Mouse (Mus musculus) forebrain, embryonic 15.5 days (tissue): ENCODE measurements around the gene Slc13a5. TPM values are rescaled to one million over a fixed set of nuclear protein-coding genes. Genes with fewer than 3 reads are reported as not detected.

ENCODE experiments used
- ATAC-seq: fragments of 200-750 bp; cut with Nextera tagmentation; replicated peaks from 2 replicates; pipeline ENCODE4 v1.8.0; 2017; ENCODE audit warnings: mild to moderate bottlenecking, moderate TSS enrichment, moderate library complexity
- H3K27ac ChIP-seq: fragments of 300-500 bp; sonication (generic); replicated peaks from 2 replicates; pipeline ENCODE4 v1.5.1; 2015; ENCODE audit warnings: mild to moderate bottlenecking, inconsistent platforms
- H3K27me3 ChIP-seq: fragments of 300-500 bp; sonication (generic); 2 replicates; pipeline ENCODE4 v1.6.1; 2015; ENCODE audit warnings: inconsistent platforms
- H3K36me3 ChIP-seq: fragments of 300-500 bp; sonication (generic); 2 replicates; pipeline ENCODE4 v1.6.1; 2015; ENCODE audit warnings: mild to moderate bottlenecking, inconsistent platforms
- H3K4me1 ChIP-seq: fragments of 300-500 bp; sonication (generic); 2 replicates; pipeline ENCODE4 v1.6.1; 2015; ENCODE audit warnings: inconsistent platforms
- H3K4me2 ChIP-seq: fragments of 300-500 bp; sonication (generic); replicated peaks from 2 replicates; pipeline ENCODE4 v1.6.1; 2015; ENCODE audit warnings: mild to moderate bottlenecking, inconsistent platforms
- H3K4me3 ChIP-seq: fragments of 300-500 bp; sonication (generic); 2 replicates; pipeline ENCODE4 v1.5.1; 2015; ENCODE audit warnings: mild to moderate bottlenecking, inconsistent platforms
- H3K9ac ChIP-seq: fragments of 300-500 bp; sonication (generic); replicated peaks from 2 replicates; pipeline ENCODE4 v1.6.1; 2015; ENCODE audit warnings: mild to moderate bottlenecking, inconsistent platforms
- H3K9me3 ChIP-seq: fragments of 300-500 bp; sonication (generic); 2 replicates; pipeline ENCODE4 v1.6.1; 2016; ENCODE audit warnings: inconsistent platforms
- WGBS: fragments of 180-500 bp; shearing (Covaris S2); methylation state at CpG from one replicate; pipeline ENCODE4 v1.1.7; 2015; ENCODE audit warnings: mixed read lengths; 5-methylcytosine and 5-hydroxymethylcytosine counted together
- polyA plus RNA-seq: library from polyadenylated mRNA; unstranded; fragments of >200 nt; fragmentation: Nextera tagmentation; extraction: Ambion mirVana; gene quantifications from 2 replicates; pipeline ENCODE4 v1.2.1, GENCODE M21; 2015

Gene Slc13a5
- 0.20 and 0.65 TPM in 2 replicates for polyA plus RNA-seq

GRCm38 (mm10) chr11:72266960-72267560 lies at the start of gene Slc13a5:
Gene Slc13a5 (minus strand): TSS chr11:72267222.
- Histone ChIP-seq H3K4me2 (peak within 1 kb of the TSS; percentile 82), H3K27me3 (peaks cover 25% of the 10 kb centered on the region)
- peak; percentile 26; the same call in 1 of the 2 replicates for ATAC-seq

GRCm38 (mm10) chr11:72314151-72314895 lies 47.3 kb upstream of the Slc13a5 start, which contains the start of gene Fbxo39:
Gene Fbxo39 (plus strand): TSS chr11:72314444.
- no peaks in the 10 kb centered on the region for H3K36me3 ChIP-seq
- H3K4me2 ChIP-seq, result peak within 1 kb of the TSS; percentile 45
- no peaks in the 10 kb centered on the region for H3K9me3 ChIP-seq
- H3K27ac ChIP-seq, result no peak within 1 kb of the TSS
- peaks cover 16% of the 10 kb centered on the region for H3K27me3 ChIP-seq
- H3K9ac ChIP-seq, result 0 out of 2 replicates have a peak within 1 kb of the TSS, but pooled peaks have one; percentile 14
- peak within 1 kb of the TSS; percentile 32 for H3K4me3 ChIP-seq
- ATAC-seq, result no peak
- peaks cover 3% of the 10 kb centered on the region; the same call in 1 of the 2 replicates for H3K4me1 ChIP-seq
- WGBS, result 11% methylated on average over 42 of the region's 42 CpGs

More at GRCm38 (mm10) chr11:72266960-72267560, at the start of gene Slc13a5:
- peak within 1 kb of the TSS; percentile 45 for H3K4me3 ChIP-seq
- H3K27ac ChIP-seq, result no peak within 1 kb of the TSS
- peak within 1 kb of the TSS; percentile 45 for H3K9ac ChIP-seq
- H3K36me3 ChIP-seq, result no peaks in the 10 kb centered on the region
- H3K9me3 ChIP-seq, result no peaks in the 10 kb centered on the region
- H3K4me1 ChIP-seq, result peaks cover 18% of the 10 kb centered on the region
- 1% methylated on average over 36 of the region's 36 CpGs for WGBS

- Histone ChIP-seq H3K36me3 (no peaks in the 10 kb centered on the region), H3K27ac (no peak overlapping the region), H3K27me3 (peaks cover 16% of the 10 kb centered on the region), H3K4me1 (peaks cover 3% of the 10 kb centered on the region; the same call in 1 of the 2 replicates), H3K9me3 (no peaks in the 10 kb centered on the region), H3K4me3 (no peak overlapping the region), H3K9ac (no peak overlapping the region), H3K4me2 (no peak overlapping the region)
- no peak for ATAC-seq
- WGBS, result 82% methylated on average over 10 of the region's 10 CpGs
These were observed 44.5 kb upstream of the Slc13a5 start for GRCm38 (mm10) chr11:72311355-72312001.

GRCm38 (mm10) chr11:72310491-72310890 lies 43.5 kb upstream of the Slc13a5 start:
- no peak for ATAC-seq
- Histone ChIP-seq H3K27me3 (peaks cover 16% of the 10 kb centered on the region), H3K9me3 (no peaks in the 10 kb centered on the region), H3K4me1 (peaks cover 3% of the 10 kb centered on the region; the same call in 1 of the 2 replicates), H3K9ac (no peak overlapping the region), H3K27ac (no peak overlapping the region), H3K4me2 (no peak overlapping the region), H3K36me3 (no peaks in the 10 kb centered on the region), H3K4me3 (no peak overlapping the region)
- 87% methylated on average over 4 of the region's 4 CpGs for WGBS

GRCm38 (mm10) chr11:72308982-72309381 lies 42.0 kb upstream of the Slc13a5 start:
- no peaks in the 10 kb centered on the region for H3K9me3 ChIP-seq
- peaks cover 5% of the 10 kb centered on the region for H3K27me3 ChIP-seq
- ATAC-seq, result no peak
- no peak overlapping the region for H3K9ac ChIP-seq
- whole genome bisulfite sequencing, result 63% methylated on average over 2 of the region's 2 CpGs
- H3K36me3 ChIP-seq, result no peaks in the 10 kb centered on the region
- no peaks in the 10 kb centered on the region for H3K4me1 ChIP-seq
- no peak overlapping the region for H3K27ac ChIP-seq
- H3K4me3 ChIP-seq, result no peak overlapping the region
- no peak overlapping the region for H3K4me2 ChIP-seq

GRCm38 (mm10) chr11:72307461-72307860 lies 40.4 kb upstream of the Slc13a5 start:
- Histone ChIP-seq H3K27ac (no peak overlapping the region), H3K9ac (no peak overlapping the region), H3K9me3 (no peaks in the 10 kb centered on the region), H3K36me3 (no peaks in the 10 kb centered on the region), H3K4me1 (no peaks in the 10 kb centered on the region), H3K4me3 (no peak overlapping the region), H3K27me3 (no peaks in the 10 kb centered on the region), H3K4me2 (no peak overlapping the region)
- ATAC-seq, result no peak
- WGBS, result 87% methylated on average over 5 of the region's 5 CpGs

- no peaks in the 10 kb centered on the region for H3K9me3 ChIP-seq
- H3K4me3 ChIP-seq, result no peak overlapping the region
- no peak for ATAC-seq
- WGBS, result 71% methylated on average over 7 of the region's 7 CpGs
- no peaks in the 10 kb centered on the region for H3K4me1 ChIP-seq
- no peaks in the 10 kb centered on the region for H3K27me3 ChIP-seq
- H3K4me2 ChIP-seq, result no peak overlapping the region
- H3K9ac ChIP-seq, result no peak overlapping the region
- no peaks in the 10 kb centered on the region for H3K36me3 ChIP-seq
- no peak overlapping the region for H3K27ac ChIP-seq
These were observed 35.2 kb upstream of the Slc13a5 start for GRCm38 (mm10) chr11:72302230-72302629.

GRCm38 (mm10) chr11:72301334-72301733 lies 34.3 kb upstream of the Slc13a5 start, which contains the start of gene Xaf1:
Gene Xaf1 (plus strand): TSS chr11:72301629.
- H3K9ac ChIP-seq, result no peak within 1 kb of the TSS
- H3K27me3 ChIP-seq, result no peaks in the 10 kb centered on the region
- no peak within 1 kb of the TSS for H3K27ac ChIP-seq
- ATAC-seq, result no peak
- H3K36me3 ChIP-seq, result no peaks in the 10 kb centered on the region
- no peaks in the 10 kb centered on the region for H3K4me1 ChIP-seq
- no peak within 1 kb of the TSS for H3K4me2 ChIP-seq
- WGBS, result 29% methylated on average over 6 of the region's 6 CpGs
- H3K4me3 ChIP-seq, result no peak within 1 kb of the TSS
- H3K9me3 ChIP-seq, result no peaks in the 10 kb centered on the region

- no peaks in the 10 kb centered on the region for H3K4me1 ChIP-seq
- no peak overlapping the region for H3K4me2 ChIP-seq
- ATAC-seq, result no peak
- no peak overlapping the region for H3K4me3 ChIP-seq
- H3K36me3 ChIP-seq, result no peaks in the 10 kb centered on the region
- no peak overlapping the region for H3K9ac ChIP-seq
- 71% methylated on average over 2 of the region's 2 CpGs for WGBS
- H3K9me3 ChIP-seq, result no peaks in the 10 kb centered on the region
- no peak overlapping the region for H3K27ac ChIP-seq
- H3K27me3 ChIP-seq, result no peaks in the 10 kb centered on the region
These were observed 26.1 kb upstream of the Slc13a5 start for GRCm38 (mm10) chr11:72293116-72293515.

GRCm38 (mm10) chr11:72287543-72287942 lies 20.5 kb upstream of the Slc13a5 start:
- no peak for ATAC-seq
- 90% methylated on average over 3 of the region's 3 CpGs for WGBS

GRCm38 (mm10) chr11:72287126-72287525 lies 20.1 kb upstream of the Slc13a5 start:
- Histone ChIP-seq H3K4me1 (no peaks in the 10 kb centered on the region), H3K4me2 (no peak overlapping the region), H3K27ac (no peak overlapping the region), H3K4me3 (no peak overlapping the region), H3K9me3 (no peaks in the 10 kb centered on the region), H3K36me3 (no peaks in the 10 kb centered on the region), H3K9ac (no peak overlapping the region), H3K27me3 (no peaks in the 10 kb centered on the region)
- ATAC-seq, result no peak
- WGBS, result 85% methylated on average over 2 of the region's 2 CpGs

More at GRCm38 (mm10) chr11:72287543-72287942, 20.5 kb upstream of the Slc13a5 start:
- no peaks in the 10 kb centered on the region for H3K27me3 ChIP-seq
- H3K4me3 ChIP-seq, result no peak overlapping the region
- no peak overlapping the region for H3K27ac ChIP-seq
- no peak overlapping the region for H3K9ac ChIP-seq
- H3K4me1 ChIP-seq, result no peaks in the 10 kb centered on the region
- H3K36me3 ChIP-seq, result no peaks in the 10 kb centered on the region
- H3K9me3 ChIP-seq, result no peaks in the 10 kb centered on the region
- no peak overlapping the region for H3K4me2 ChIP-seq

GRCm38 (mm10) chr11:72286651-72287050 lies 19.6 kb upstream of the Slc13a5 start:
- ATAC-seq, result no peak
- no peaks in the 10 kb centered on the region for H3K36me3 ChIP-seq
- 76% methylated on average over 3 of the region's 3 CpGs for WGBS

More at GRCm38 (mm10) chr11:72286651-72287050, 19.6 kb upstream of the Slc13a5 start:
- H3K9ac ChIP-seq, result no peak overlapping the region
- no peak overlapping the region for H3K4me3 ChIP-seq
- H3K27me3 ChIP-seq, result no peaks in the 10 kb centered on the region
- no peaks in the 10 kb centered on the region for H3K4me1 ChIP-seq
- H3K4me2 ChIP-seq, result no peak overlapping the region
- no peak overlapping the region for H3K27ac ChIP-seq
- H3K9me3 ChIP-seq, result no peaks in the 10 kb centered on the region
